Mouse (Mus musculus) bone marrow macrophage, adult 2 months (primary cell): ENCODE data around the gene Gm45521.

ENCODE experiments used
- CTCF ChIP-seq: IDR thresholded peaks from 2 replicates; pipeline ENCODE4 v1.5.1; 2012; ENCODE audit warnings: low read depth, mild to moderate bottlenecking, low read length, moderate library complexity
- POLR2A ChIP-seq: IDR thresholded peaks from 2 replicates; pipeline ENCODE4 v1.6.1; 2012; ENCODE audit warnings: mild to moderate bottlenecking, low read depth, low read length, borderline replicate concordance

GRCm38 (mm10) chr14:7992158-7992557 is 35.1 kb downstream of the Gm45521 start:
- TF ChIP-seq POLR2A (no peak), CTCF (no peak)
